Mouse (Mus musculus) spleen, postnatal 36 days (tissue): ENCODE results near the gene Zfp94.
"Not testable (repeated sequence)": the region's sequence is repeated elsewhere in the genome, so short reads cannot be mapped to it uniquely, and the experiment has no call there.

ENCODE experiments used
- DNase-seq, 2 experiments: peaks; one replicate each; pipeline ENCODE4 v3.0.0; 2022; ENCODE audit warnings: low spot score in 2 of 2, mixed read lengths in 1 of 2

The Zfp94 gene

DNA sequence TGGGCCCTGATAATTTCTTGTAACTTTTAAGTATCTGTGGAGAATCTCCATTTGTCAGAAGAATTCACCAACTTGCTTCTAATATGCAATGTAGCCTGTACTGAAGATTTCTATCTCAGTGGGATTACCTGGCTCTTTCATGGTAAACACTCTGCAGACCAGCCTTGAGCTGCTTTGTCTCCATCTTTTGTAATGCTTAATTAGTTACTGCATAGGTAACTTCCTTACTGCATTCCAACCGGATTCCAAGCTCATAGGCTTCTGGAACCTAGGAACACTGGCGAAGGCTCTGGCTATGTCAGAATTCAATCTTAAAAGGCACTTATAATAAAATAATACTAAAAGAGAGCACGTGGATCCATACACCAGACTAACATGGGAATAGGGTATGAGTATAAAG, 37.7 kb downstream of the Zfp94 start:
- DNase-seq, result not testable (repeated sequence)

DNA sequence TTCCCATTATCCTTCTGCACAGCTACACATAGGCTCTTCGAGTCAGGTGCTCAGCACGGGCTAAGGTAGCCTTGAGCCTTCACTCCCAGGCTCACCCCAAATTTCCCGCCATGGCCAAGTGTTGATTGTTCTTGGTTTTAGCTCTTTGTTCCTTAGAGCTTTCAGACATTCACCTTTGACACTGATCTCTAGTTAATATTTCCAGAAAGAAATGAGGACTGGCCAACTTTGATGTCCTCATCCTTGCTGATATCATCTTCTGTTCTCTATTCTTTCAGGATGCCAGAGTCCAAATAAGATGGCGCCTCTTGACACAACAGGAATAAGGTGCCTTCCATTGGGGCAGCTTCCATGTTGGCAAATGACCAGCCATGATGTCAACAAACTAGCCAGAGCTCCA, 42.0 kb downstream of the Zfp94 start:
- no peak for DNase-seq

DNA sequence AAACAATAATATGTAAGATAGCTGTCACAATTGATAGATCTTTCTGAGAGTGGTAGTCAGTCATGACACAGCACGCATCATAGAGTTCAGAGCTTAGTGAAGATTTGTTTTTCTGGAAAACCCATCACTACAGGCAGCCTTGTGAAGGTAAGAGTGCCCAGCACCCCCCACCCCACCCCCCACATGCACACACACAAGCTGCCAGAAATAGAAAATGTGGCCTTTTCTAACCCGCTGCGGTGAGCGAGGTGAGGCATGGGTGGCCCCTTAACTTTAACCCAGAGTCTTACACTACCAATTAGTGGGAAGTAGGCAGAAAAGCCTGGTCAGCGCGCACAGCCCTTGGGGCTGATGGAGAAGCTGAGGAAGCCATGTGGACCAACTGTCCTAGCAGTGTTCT, 45.3 kb downstream of the Zfp94 start:
- no peak for DNase-seq

DNA sequence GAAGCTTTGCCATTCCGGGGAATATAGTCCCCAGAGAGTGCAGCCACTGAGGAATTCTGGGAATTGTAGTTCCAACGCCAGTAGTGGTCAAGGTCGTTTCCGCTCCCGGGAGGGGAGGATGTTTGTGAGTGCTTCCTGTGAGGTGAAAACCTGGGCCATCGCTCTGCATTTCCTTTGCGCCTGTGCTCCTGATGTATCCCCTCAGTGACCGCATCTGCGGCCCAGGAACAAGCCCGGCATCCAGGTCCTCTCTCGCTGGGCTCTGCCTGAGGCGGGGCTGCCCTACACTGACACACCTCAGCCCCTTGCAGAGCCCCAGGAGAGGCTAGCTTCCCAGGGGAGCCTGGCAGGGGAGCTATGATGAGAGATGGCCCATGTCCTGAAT, 46.2 kb downstream of the Zfp94 start, which contains the start of gene Zfp93:
Zfp93 (plus strand) TSS at position 133 of the 385 bp plus-strand sequence.
- DNase-seq, result peak; percentile 47

DNA sequence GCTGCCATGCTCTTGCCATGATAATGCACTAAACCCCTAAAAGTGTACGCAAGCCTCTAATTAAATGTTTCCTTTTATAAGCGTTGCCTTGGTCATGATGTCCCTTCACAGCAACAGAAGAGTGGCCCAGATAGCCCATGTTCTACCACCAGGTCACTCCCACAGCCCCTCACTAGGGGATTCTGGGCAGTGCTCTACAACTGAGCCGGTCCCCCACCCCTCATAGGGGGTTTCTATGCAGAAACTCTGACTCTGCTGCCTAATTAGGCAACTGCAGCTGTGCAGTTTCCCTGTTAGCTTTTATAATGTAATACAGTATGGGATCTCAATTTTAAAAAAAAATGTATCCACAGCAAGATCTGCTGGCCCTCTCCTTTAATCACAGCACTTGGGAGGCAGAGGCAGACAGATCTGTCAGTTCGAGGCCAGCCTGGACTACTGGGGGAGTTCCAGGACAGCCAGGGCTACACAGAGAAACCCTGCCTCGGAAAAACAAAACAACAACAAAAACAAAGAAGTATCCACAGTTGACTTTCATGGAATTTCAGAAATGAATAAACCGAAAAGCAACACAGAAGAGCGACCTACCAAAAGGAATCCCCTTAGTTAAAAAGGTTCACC, 46.7 kb downstream of the Zfp94 start:
- no peak for DNase-seq

DNA sequence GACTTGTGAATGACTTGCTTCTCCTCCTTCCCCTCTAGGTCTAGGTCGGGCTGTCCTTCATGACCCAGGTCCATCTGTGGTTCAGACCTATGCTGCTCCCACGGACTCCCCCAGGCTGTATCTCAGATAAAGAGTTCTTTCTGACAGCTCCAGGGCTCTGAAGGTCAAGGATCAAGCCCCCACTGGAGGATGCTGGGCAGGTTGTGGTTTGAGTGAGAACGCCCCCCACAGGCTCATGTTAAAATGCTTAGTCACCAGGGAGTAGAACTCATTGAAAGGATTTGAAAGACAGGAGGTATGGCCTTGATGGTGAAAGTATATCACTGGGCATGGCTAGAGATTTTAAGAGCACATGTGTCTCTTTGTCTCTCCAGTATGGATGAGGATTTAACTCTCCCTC, 47.2 kb downstream of the Zfp94 start:
- DNase-seq, result no peak

DNA sequence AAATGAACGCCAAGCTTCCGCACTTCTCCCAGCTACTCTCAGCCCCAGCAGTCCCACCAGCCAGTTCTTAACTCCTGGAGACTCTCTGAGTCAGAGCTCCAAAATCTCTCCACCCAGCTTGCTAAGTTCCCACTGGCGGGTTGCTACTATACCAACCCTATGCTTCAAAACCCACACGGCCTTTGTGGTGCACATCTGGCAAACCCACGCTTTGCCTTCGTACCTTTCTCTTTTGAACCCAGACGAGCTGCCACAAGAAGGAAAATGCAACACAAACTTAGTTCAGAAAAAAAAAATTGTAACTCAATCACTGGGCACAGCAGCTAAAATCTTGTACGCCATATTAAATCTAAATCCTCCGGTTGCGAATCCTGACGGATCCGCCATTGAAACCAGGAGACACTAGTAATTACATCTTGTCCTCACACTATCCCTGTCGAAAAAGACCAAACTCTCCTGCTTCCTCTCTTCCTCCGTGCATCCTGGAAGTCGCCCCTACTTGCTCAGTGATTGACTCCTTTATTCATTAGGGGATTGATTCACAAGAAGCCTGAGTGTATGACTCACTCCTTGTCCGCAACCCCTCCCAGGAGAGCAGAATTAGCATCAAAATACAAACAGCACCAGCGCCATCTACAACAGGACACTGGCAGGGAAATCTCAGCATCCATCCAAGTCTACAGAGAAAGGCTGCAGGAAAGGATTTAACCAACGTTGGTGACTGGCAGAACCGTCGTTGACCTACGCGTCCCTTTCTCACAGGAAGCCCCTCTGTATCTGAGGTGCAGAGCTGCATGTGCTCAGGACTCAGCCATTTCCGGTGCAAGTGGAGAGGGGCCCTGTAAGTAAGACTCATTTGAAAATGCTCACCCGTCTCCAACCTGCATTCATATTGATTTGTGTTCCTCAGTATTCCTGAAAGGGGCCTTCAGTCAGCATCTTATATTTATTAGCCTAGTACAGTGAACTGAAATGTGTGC, 48.0 kb downstream of the Zfp94 start:
- DNase-seq, result no peak

DNA sequence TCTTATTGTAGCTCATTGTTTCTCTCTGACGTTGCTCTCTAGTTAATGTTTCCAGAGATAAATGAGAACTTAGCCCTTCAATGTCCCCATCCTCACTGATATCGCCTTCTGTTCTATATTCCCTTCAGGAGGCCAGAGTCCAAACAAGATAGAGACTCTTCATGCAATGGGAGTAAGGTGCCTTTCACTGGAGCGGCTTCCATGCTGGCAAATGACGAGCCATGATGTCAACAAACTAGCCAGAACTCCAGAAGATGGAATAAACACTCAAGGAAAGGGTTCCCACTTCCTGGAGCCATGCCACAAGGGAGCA, 56.5 kb downstream of the Zfp94 start:
- no peak for DNase-seq

DNA sequence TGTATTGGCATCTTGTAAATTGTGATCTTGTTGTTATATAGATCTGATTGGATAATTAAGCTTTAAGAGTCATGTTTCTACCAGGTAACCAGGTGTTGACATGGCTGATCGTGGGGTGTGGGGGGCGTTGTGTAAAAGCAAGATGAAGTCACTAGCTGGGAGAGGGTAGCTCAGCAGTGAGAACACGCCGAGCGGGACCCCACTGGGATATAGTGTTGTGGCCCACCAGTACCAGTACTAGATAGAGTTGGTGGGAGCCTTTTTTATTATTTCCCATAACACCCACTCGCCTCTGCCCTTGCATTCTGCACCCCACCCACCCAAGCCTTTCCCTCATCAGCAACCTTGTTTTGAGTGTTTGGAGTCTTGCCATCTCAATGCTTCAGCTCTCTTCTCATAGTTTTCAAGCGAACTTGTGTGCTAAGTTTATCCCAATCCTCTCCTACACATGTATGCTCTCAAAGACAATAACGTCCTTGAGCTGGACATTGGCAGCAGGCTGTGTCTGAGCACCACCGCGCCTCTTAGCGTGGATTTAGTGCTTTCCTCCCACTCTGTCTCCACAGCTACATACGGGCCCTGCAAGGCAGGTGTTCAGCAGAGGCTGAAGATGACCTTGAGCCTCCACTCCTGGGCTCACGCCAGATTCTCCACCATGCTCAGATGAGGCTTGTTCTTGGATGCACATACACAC, 57.0 kb downstream of the Zfp94 start:
- no peak for DNase-seq

DNA sequence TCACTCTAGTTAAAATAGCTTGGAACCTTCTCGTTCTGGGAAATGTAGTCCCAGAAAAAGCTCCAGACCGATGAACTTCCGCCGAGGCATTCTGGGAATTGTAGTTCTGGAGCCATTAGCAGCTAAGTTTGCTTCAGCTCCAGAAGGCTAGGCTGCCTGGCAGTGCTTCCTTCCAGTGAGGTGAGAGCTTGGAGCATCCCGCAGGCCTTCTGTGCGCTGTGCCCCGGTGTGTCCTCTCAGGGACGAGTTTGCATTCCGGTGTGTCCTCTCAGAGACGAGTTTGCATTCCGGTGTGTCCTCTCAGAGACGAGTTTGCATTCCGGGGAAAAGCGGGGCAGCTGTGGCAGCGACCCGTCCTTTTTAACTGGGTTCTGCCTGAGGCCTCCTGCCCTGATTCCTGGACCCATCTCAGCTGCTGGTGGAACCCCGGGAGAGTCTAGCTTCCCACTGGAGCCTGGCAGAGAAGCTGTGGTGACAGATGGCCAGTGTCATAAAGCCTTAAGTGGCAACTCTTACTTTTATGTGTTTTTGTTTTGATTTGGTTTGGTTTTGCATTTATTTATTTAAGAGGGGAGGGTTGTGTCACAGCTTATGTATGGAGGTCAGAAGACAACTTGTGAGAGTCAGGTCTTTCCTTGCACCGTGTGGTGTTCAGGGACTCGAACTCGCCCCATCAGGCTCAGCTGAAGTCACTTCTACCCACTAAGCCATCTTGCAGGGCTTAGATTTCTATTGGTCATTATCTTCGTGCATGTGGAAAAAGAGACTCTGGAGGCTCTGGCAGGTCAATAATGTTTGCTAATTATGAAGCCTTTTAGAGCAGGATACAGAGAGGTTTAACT, 61.6 kb downstream of the Zfp94 start, which contains the start of gene Zfp108:
Zfp108 (plus strand) TSS at position 162 of the 842 bp plus-strand sequence.
- DNase-seq, result peak; percentile 40 to 46

DNA sequence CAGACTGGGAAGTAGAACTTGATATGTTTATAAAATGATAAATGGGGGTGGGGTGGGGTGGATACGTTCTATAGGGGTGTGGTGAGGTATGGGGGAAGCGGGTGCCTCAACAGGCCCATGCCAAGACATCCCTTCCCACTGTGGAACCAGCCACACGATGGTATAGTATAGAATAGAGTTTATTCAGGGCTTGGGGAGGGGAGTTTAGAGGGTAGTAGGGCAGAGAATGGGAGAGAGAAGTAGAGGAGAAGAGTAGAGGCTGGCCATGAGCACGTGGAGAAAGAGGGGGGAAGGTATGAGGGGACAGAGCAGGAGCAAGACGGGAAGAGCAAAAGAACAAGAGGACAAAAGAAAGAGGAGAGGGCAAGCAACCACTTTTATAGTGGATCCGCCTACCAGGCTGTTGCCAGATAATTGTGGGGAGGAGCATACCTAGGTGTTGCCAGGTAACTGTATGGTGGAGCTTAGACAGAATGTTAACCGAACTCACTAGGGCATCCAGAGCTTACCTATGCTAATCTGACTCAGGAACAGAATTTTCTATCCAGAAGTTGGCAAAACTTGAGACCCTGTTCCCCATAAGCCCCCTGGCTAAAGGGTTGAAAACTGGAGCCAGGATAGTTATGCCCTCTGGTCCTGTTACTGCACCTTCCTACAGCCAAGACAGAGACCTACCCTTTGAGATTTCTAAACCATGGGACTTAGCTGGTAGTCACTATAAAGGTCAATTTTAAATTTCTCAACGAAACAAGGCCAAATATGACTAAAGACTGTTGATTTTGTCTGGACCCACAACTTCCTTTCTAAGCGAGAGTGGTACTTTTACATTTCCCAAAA, 62.5 kb downstream of the Zfp94 start:
- no peak for DNase-seq
